Mouse (Mus musculus): ENCODE measurements at regions not wholly inside any gene's neighbourhood (a gene's known extent, or its start where the extent isn't known, plus 50 kb on each side); places are given as distances from the start of the nearest gene placed in this dataset.

DNA sequence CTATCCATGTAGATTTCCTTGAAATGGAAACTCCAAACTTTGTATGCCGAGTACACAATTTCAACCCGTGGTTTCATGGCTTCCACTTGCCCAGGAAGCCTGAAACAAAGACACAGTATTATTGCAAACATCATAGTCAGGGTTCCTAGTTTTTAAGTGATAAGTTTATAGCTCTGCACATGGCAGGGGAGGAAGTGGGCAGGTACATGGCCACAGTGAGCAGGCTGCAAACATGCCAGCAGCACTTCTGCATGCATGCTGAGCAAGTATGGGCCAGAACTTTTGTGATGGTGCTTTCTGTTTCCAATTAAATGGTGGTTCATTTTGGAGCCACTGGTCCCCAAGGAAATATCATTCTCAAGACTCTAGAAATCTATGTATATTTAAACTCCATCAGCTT lies 431.7 kb upstream of the Vrk2 start:
- H3K4me2 ChIP-seq (ENCODE audit: low read depth, low read length), result no peak overlapping the region
- H3K27ac ChIP-seq (replicated peaks; ENCODE audit: low read depth, low read length), result no peak overlapping the region
- no peak overlapping the region for H3K9ac ChIP-seq (ENCODE audit: low read depth, low read length)
- no peaks in the 10 kb centered on the region for H3K36me3 ChIP-seq (ENCODE audit: control insufficient read depth, insufficient read depth, low read length)
- H3K4me3 ChIP-seq (ENCODE audit: low read depth, low read length), result no peak overlapping the region
- ATAC-seq (ENCODE audit: low read depth) (no peak), DNase-seq (ENCODE audit: low spot score) (peak; percentile 2)
- WGBS, result 65% methylated on average over 2 of the region's 2 CpGs
- no peaks in the 10 kb centered on the region for H3K4me1 ChIP-seq (ENCODE audit: control insufficient read depth, insufficient read depth, low read length)
- no peaks in the 10 kb centered on the region for H3K27me3 ChIP-seq (replicated peaks; ENCODE audit: control insufficient read depth, insufficient read depth, low read length)
- H3K9me3 ChIP-seq (ENCODE audit: control insufficient read depth, low read length), result no peaks in the 10 kb centered on the region

DNA sequence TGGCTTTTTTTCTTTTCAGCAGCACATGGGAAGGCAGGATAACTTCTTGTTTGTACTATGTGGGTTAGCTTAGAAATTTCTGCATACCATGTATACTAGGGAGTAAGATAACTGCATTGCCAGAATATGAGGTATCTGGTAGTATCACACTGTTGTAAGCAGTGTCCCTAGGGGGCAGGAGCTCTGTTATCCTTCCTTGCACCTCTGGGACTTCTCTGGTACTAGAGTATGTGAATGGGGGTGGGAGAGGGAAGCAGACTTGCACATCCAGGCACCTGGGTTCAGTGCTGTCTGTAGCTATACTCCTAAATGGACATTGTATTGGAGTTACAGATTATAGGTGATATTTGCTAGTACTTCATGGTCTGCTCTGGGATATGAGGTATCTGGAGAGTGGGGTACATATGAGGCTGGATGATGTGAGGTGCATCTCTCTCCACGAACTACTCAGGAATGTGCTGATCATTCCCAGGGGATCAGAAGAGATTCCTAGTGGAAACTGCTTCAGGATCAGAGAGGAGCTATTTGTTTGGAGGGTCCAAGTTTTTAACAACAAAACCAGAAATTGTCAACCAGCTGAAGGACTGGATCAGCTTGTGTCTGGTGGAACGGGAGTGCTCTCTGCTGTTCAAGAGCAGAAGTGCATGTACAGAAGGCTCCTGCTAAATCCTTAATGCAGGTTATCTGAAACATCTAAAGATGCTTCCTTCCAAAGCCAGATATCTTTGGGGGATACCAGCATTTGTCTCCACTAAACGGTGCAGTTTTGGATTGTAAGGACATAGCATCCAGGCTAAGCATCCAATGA lies 402.7 kb upstream of the Vrk2 start:
- Histone ChIP-seq H3K27me3 (replicated peaks; ENCODE audit: control insufficient read depth, insufficient read depth, low read length) (no peaks in the 10 kb centered on the region), H3K4me3 (ENCODE audit: low read depth, low read length) (no peak overlapping the region), H3K4me2 (ENCODE audit: low read depth, low read length) (no peak overlapping the region), H3K36me3 (ENCODE audit: control insufficient read depth, insufficient read depth, low read length) (no peaks in the 10 kb centered on the region), H3K27ac (replicated peaks; ENCODE audit: low read depth, low read length) (no peak overlapping the region), H3K9me3 (ENCODE audit: control insufficient read depth, low read length) (no peaks in the 10 kb centered on the region), H3K9ac (ENCODE audit: low read depth, low read length) (no peak overlapping the region), H3K4me1 (ENCODE audit: control insufficient read depth, insufficient read depth, low read length) (no peaks in the 10 kb centered on the region)
- WGBS, result 25% methylated on average over 3 of the region's 3 CpGs
- ATAC-seq (ENCODE audit: low read depth), result 0 out of 2 replicates have a peak, but pooled peaks have one; percentile 53
- DNase-seq (ENCODE audit: low spot score), result peak; percentile 35

DNA sequence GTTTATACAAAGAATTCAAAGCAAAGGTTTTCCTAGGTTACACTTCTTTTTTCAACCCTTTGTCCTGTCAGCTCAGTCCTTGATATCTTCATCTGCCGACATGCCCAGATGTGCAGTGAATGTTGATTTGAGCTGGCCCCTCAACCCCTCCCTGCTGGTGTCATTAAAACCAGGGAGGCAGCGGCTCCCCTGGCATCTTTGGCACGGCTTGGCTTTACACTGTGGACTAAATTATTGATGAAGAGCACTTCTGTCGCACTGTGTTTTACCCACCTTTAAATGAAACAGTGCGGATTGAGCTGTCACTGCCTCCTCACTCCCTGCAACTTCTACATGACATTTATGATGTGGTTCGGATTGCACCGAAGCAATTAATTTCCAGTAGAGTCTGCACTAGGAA lies 387.4 kb upstream of the Vrk2 start:
- no peak overlapping the region for H3K27ac ChIP-seq (replicated peaks; ENCODE audit: low read depth, low read length)
- H3K9ac ChIP-seq (ENCODE audit: low read depth, low read length), result no peak overlapping the region
- H3K4me1 ChIP-seq (ENCODE audit: control insufficient read depth, insufficient read depth, low read length), result no peaks in the 10 kb centered on the region
- no peak for ATAC-seq (ENCODE audit: low read depth)
- WGBS, result 69% methylated on average over 7 of the region's 7 CpGs
- H3K4me3 ChIP-seq (ENCODE audit: low read depth, low read length), result no peak overlapping the region
- H3K27me3 ChIP-seq (replicated peaks; ENCODE audit: control insufficient read depth, insufficient read depth, low read length), result no peaks in the 10 kb centered on the region
- H3K4me2 ChIP-seq (ENCODE audit: low read depth, low read length), result no peak overlapping the region
- no peaks in the 10 kb centered on the region for H3K36me3 ChIP-seq (ENCODE audit: control insufficient read depth, insufficient read depth, low read length)
- H3K9me3 ChIP-seq (ENCODE audit: control insufficient read depth, low read length), result no peaks in the 10 kb centered on the region
- DNase-seq (ENCODE audit: low spot score), result no peak

DNA sequence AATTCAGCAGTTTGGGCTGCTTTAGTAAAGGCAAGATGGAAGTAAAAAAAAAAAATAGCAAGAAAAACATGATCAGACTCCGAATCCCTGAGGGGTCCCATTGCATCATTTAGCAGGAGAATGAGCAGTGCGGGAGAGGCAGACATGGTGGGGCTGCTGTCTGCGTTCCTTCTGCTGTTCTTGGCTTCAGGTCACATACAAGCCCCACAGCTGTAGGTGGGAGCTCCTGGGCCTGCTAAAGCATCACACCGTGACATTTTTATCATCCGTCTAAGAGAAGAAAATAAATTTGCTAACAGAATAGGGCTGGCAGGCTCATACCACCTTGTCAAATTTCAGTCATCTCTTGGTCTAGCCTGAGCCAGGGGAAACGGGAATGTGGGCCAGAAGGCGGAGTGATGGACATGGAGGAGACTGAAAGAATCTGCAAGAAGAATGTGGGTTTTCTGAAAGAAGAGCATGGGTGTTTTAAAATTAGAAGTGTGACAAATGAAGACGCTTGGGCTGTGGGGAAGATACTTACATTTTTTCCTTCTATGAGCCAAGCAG lies 378.8 kb upstream of the Vrk2 start:
- Histone ChIP-seq H3K27ac (replicated peaks; ENCODE audit: low read depth, low read length) (no peak overlapping the region), H3K9ac (ENCODE audit: low read depth, low read length) (no peak overlapping the region), H3K36me3 (ENCODE audit: control insufficient read depth, insufficient read depth, low read length) (no peaks in the 10 kb centered on the region), H3K4me2 (ENCODE audit: low read depth, low read length) (no peak overlapping the region), H3K4me1 (ENCODE audit: control insufficient read depth, insufficient read depth, low read length) (no peaks in the 10 kb centered on the region), H3K9me3 (ENCODE audit: control insufficient read depth, low read length) (no peaks in the 10 kb centered on the region), H3K4me3 (ENCODE audit: low read depth, low read length) (no peak overlapping the region), H3K27me3 (replicated peaks; ENCODE audit: control insufficient read depth, insufficient read depth, low read length) (no peaks in the 10 kb centered on the region)
- ATAC-seq (ENCODE audit: low read depth) (no peak), DNase-seq (ENCODE audit: low spot score) (no peak)
- 65% methylated on average over 8 of the region's 8 CpGs for WGBS

DNA sequence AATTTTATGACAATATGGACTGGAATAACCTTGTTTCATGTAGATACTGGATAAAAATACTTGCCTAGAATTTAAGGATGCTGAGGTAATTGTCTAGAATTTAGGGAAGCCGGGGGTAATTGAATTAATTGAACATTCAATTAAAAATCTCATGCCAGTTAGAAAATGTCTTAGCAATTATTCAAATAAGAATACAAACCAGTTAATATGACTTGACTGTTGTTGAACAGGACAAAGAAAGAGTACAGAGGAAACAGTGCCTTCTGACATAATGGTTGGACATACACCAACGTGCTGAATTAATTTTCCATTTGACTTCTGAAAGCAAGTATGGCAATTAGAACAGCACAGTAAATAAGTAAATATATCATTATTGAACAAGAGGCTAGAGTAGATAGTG lies 377.4 kb upstream of the Vrk2 start:
- Histone ChIP-seq H3K4me2 (ENCODE audit: low read depth, low read length) (no peak overlapping the region), H3K9me3 (ENCODE audit: control insufficient read depth, low read length) (no peaks in the 10 kb centered on the region), H3K36me3 (ENCODE audit: control insufficient read depth, insufficient read depth, low read length) (no peaks in the 10 kb centered on the region), H3K4me1 (ENCODE audit: control insufficient read depth, insufficient read depth, low read length) (no peaks in the 10 kb centered on the region), H3K27ac (replicated peaks; ENCODE audit: low read depth, low read length) (no peak overlapping the region), H3K9ac (ENCODE audit: low read depth, low read length) (no peak overlapping the region), H3K4me3 (ENCODE audit: low read depth, low read length) (no peak overlapping the region), H3K27me3 (replicated peaks; ENCODE audit: control insufficient read depth, insufficient read depth, low read length) (no peaks in the 10 kb centered on the region)
- WGBS, result 71% methylated on average over 2 of the region's 2 CpGs
- ATAC-seq (ENCODE audit: low read depth) (no peak), DNase-seq (ENCODE audit: low spot score) (no peak)

DNA sequence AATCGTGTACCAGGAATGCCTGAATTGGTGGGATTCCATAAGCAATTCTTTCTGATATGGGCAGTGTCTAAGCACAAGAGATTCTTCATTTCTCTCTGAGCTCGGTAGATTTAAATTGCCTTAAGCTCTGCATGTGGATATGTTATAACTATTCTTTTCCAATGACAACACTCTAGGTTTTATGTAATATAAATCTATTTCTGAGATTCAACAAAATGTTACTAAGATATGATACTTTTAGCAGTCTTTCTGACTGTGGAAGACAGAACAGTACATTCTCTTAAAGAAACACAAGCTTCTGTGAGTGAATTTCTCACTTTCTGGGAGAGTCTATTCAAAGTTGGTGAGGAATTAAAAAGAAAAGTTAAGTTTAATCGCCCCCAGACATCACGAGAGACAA lies 373.6 kb upstream of the Vrk2 start:
- H3K9ac ChIP-seq (ENCODE audit: low read depth, low read length), result no peak overlapping the region
- H3K9me3 ChIP-seq (ENCODE audit: control insufficient read depth, low read length), result no peaks in the 10 kb centered on the region
- no peaks in the 10 kb centered on the region for H3K36me3 ChIP-seq (ENCODE audit: control insufficient read depth, insufficient read depth, low read length)
- H3K4me2 ChIP-seq (ENCODE audit: low read depth, low read length), result no peak overlapping the region
- WGBS, result 82% methylated on average over 4 of the region's 4 CpGs
- H3K4me3 ChIP-seq (ENCODE audit: low read depth, low read length), result no peak overlapping the region
- ATAC-seq (ENCODE audit: low read depth), result no peak
- H3K27ac ChIP-seq (replicated peaks; ENCODE audit: low read depth, low read length), result no peak overlapping the region
- H3K4me1 ChIP-seq (ENCODE audit: control insufficient read depth, insufficient read depth, low read length), result no peaks in the 10 kb centered on the region
- DNase-seq (ENCODE audit: low spot score), result no peak
- H3K27me3 ChIP-seq (replicated peaks; ENCODE audit: control insufficient read depth, insufficient read depth, low read length), result no peaks in the 10 kb centered on the region

DNA sequence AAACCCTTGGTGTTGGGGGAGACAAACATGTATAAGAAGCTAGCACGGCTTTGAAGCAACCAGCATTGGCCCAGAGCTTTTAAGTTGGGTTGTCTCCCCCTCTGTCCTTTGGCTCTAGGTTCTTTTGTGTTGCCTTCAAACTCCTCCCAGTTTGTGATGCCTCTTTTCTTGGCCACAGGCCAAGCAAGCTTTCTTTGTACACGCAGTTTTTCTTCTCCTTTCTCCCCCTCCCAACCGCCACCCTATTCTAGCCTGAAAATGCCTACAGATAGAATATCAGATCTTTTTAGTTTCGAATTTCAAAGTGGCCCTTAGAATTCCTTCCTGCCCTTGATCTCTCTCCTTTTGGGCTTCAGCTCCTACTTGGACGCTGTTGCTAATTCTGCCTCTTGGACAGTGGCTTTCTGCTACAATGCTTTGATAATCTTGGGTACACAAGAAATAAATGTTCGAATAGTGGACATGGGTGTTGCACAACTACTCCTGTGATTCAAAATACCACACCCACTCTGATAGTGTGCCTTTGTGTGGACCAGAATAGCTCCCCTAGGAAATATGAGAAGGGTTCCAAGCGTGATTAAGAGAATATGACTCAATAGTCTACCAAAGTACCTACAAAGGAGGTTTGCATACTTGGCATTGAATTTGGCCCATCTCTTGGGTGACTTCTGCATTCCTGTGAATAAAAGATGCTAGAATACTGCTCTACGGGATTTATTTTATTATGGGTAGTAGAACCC lies 369.3 kb upstream of the Vrk2 start:
- ATAC-seq (ENCODE audit: low read depth) (peak; percentile 54; the same call in 1 of the 2 replicates), DNase-seq (ENCODE audit: low spot score) (peak; percentile 76)
- no peaks in the 10 kb centered on the region for H3K27me3 ChIP-seq (replicated peaks; ENCODE audit: control insufficient read depth, insufficient read depth, low read length)
- 41% methylated on average over 8 of the region's 8 CpGs for WGBS
- no peaks in the 10 kb centered on the region for H3K9me3 ChIP-seq (ENCODE audit: control insufficient read depth, low read length)
- H3K36me3 ChIP-seq (ENCODE audit: control insufficient read depth, insufficient read depth, low read length), result no peaks in the 10 kb centered on the region
- no peaks in the 10 kb centered on the region for H3K4me1 ChIP-seq (ENCODE audit: control insufficient read depth, insufficient read depth, low read length)
- H3K9ac ChIP-seq (ENCODE audit: low read depth, low read length), result no peak overlapping the region
- no peak overlapping the region for H3K27ac ChIP-seq (replicated peaks; ENCODE audit: low read depth, low read length)
- H3K4me3 ChIP-seq (ENCODE audit: low read depth, low read length), result no peak overlapping the region
- H3K4me2 ChIP-seq (ENCODE audit: low read depth, low read length), result no peak overlapping the region

DNA sequence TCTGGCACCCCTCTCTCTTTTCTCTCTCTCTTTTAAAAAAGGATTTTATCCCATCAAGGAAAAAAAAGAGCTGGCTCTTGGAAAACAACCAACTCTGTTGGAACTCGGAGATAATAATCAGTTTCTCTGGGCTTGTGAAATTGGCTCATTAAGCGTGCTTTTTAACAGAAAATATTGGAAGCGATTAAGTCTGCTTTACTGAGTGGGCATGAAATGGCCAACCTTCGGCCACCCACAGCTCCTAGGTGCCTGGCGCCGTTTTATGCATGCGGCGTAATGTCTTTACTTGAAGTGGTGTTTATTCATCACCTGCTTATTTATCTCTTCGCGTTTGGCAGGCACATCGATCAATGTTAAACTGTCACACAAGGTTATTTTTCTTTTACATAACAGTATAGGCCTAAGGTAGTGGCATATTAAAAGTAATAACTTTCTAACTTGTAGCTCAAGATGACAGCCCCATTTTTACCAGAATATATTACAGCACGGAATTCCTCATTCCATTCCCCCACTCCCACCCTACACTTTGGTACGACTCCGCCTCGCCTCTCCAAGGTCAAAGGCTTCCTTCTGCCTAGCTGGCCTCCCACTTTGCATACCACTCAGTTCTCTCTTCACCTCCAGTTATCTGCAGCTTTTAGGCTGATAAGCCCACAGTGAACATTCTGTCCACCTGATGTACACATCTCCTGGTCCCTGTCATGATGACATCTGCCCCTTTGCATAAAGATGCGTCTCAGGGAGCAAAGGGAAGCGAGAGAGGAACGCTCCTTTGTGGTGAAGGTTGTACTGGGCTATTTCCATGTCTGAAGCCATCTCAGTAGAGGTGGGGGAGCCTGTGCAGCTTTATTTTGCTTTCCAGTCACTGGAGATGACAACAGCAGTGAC lies 368.5 kb upstream of the Vrk2 start:
- ATAC-seq (ENCODE audit: low read depth), result peak; percentile 11; the same call in 1 of the 2 replicates
- H3K4me2 ChIP-seq (ENCODE audit: low read depth, low read length), result no peak overlapping the region
- no peak overlapping the region for H3K4me3 ChIP-seq (ENCODE audit: low read depth, low read length)
- H3K27ac ChIP-seq (replicated peaks; ENCODE audit: low read depth, low read length), result no peak overlapping the region
- H3K27me3 ChIP-seq (replicated peaks; ENCODE audit: control insufficient read depth, insufficient read depth, low read length), result no peaks in the 10 kb centered on the region
- H3K36me3 ChIP-seq (ENCODE audit: control insufficient read depth, insufficient read depth, low read length), result no peaks in the 10 kb centered on the region
- peak; percentile 9 for DNase-seq (ENCODE audit: low spot score)
- H3K9me3 ChIP-seq (ENCODE audit: control insufficient read depth, low read length), result no peaks in the 10 kb centered on the region
- 64% methylated on average over 18 of the region's 18 CpGs for WGBS
- no peaks in the 10 kb centered on the region for H3K4me1 ChIP-seq (ENCODE audit: control insufficient read depth, insufficient read depth, low read length)
- H3K9ac ChIP-seq (ENCODE audit: low read depth, low read length), result no peak overlapping the region

All from embryonic facial prominence, embryonic 14.5 days (tissue).